Mouse (Mus musculus): Measurements from ENCODE around the gene Ivns1abp. TPM values are rescaled to one million over a fixed set of nuclear protein-coding genes. Genes with fewer than 3 reads are reported as not detected.

Gene Ivns1abp
- total and polyA plus RNA-seq, 3 experiments = 77.6 to 216 (median 197) TPM

GRCm38 (mm10) chr1:151366944-151367605 lies 22.8 kb downstream of the Ivns1abp start:
- dilution Hi-C loops (cut with MboI; ENCODE audit: extremely low pct_ligation_motif_present, extremely low pct_unique_long_range_greater_than_20kb, low sequenced_read_pairs) = no loop called here
- in situ Hi-C loops (cut with MboI; ENCODE audit: low pct_ligation_motif_present, low pct_unique_long_range_greater_than_20kb, low sequenced_read_pairs) = no loop called here
- TF ChIP-seq ETS1 (conservative IDR thresholded peaks at IDR 0.05; ENCODE audit: low read depth, low read length) (no peak), POLR2A (IDR thresholded peaks at IDR 0.05; ENCODE audit: low read depth, low read length) (no peak), POLR2AphosphoS2 (IDR thresholded peaks at IDR 0.05; ENCODE audit: low read depth, low read length) (peak; percentile 51; the same call in 1 of the 2 replicates), GABPA (IDR thresholded peaks at IDR 0.05; ENCODE audit: insufficient replicate concordance, low read depth, low read length) (no peak)
- Histone ChIP-seq H3K9me3 (replicated peaks; ENCODE audit: low read length) (no peaks in the 10 kb centered on the region), H3K4me1 (ENCODE audit: control insufficient read depth in 1 of 2, insufficient read depth in 2 of 2) (peaks cover 11 to 26% of the 10 kb centered on the region in 2 experiments; a peak in 3 of 4 replicates), H3K4me2 (ENCODE audit: insufficient read depth, low read depth, poor library complexity, severe bottlenecking) (no peak overlapping the region), H3K4me3 (replicated peaks in 1 of 3; ENCODE audit: low read depth in 2 of 3, low read length in 2 of 3, poor library complexity in 1 of 3) (no peak overlapping the region), H3K36me3 (replicated peaks in 1 of 2; ENCODE audit: control insufficient read depth in 1 of 2, insufficient read depth in 1 of 2, low read length in 1 of 2) (peaks cover 52 to 69% of the 10 kb centered on the region in 2 experiments), H3K27me3 (replicated peaks) (no peaks in the 10 kb centered on the region), H3K9ac (ENCODE audit: insufficient read depth, low read depth) (no peak overlapping the region), H3K79me2 (replicated peaks; ENCODE audit: control insufficient read depth, extremely low read depth, insufficient read depth, poor library complexity, severe bottlenecking) (no peaks in the 10 kb centered on the region), H3K27ac (ENCODE audit: insufficient read depth, low read depth) (no peak overlapping the region)
- DNase-seq (ENCODE audit: extremely low read depth) = no peak

GRCm38 (mm10) chr1:151367721-151368324 lies 23.5 kb downstream of the Ivns1abp start:
- no peak overlapping the region for H3K4me3 ChIP-seq (replicated peaks in 1 of 3; ENCODE audit: low read depth in 2 of 3, low read length in 2 of 3, poor library complexity in 1 of 3)
- H3K4me1 ChIP-seq (ENCODE audit: control insufficient read depth in 1 of 2, insufficient read depth in 2 of 2) = peaks cover 11 to 26% of the 10 kb centered on the region in 2 experiments; a peak in 3 of 4 replicates
- no peak overlapping the region for H3K27ac ChIP-seq (ENCODE audit: insufficient read depth, low read depth)
- no peak overlapping the region for H3K4me2 ChIP-seq (ENCODE audit: insufficient read depth, low read depth, poor library complexity, severe bottlenecking)
- no peaks in the 10 kb centered on the region for H3K9me3 ChIP-seq (replicated peaks; ENCODE audit: low read length)
- peaks cover 51 to 61% of the 10 kb centered on the region in 2 experiments for H3K36me3 ChIP-seq (replicated peaks in 1 of 2; ENCODE audit: control insufficient read depth in 1 of 2, insufficient read depth in 1 of 2, low read length in 1 of 2)
- no peak overlapping the region for H3K9ac ChIP-seq (ENCODE audit: insufficient read depth, low read depth)
- H3K79me2 ChIP-seq (replicated peaks; ENCODE audit: control insufficient read depth, extremely low read depth, insufficient read depth, poor library complexity, severe bottlenecking) = no peaks in the 10 kb centered on the region
- dilution Hi-C loops (cut with MboI; ENCODE audit: extremely low pct_ligation_motif_present, extremely low pct_unique_long_range_greater_than_20kb, low sequenced_read_pairs) (no loop called here), in situ Hi-C loops (cut with MboI; ENCODE audit: low pct_ligation_motif_present, low pct_unique_long_range_greater_than_20kb, low sequenced_read_pairs) (no loop called here)
- no peak for DNase-seq (ENCODE audit: extremely low read depth)
- TF ChIP-seq PAX5 (IDR thresholded peaks at IDR 0.05; ENCODE audit: low read length) (no peak), POLR2A (IDR thresholded peaks at IDR 0.05; ENCODE audit: low read depth, low read length) (no peak), SIN3A (IDR thresholded peaks at IDR 0.05; ENCODE audit: low read length) (no peak), ETS1 (conservative IDR thresholded peaks at IDR 0.05; ENCODE audit: low read depth, low read length) (no peak), UBTF (IDR thresholded peaks at IDR 0.05; ENCODE audit: low read depth, low read length) (no peak), BHLHE40 (IDR thresholded peaks at IDR 0.05; ENCODE audit: low read depth, low read length) (no peak), CHD2 (IDR thresholded peaks at IDR 0.05; ENCODE audit: low read length) (no peak), USF2 (conservative IDR thresholded peaks at IDR 0.05; ENCODE audit: low read depth, low read length) (no peak), MAFK (IDR thresholded peaks at IDR 0.05; ENCODE audit: insufficient replicate concordance, low read length) (no peak), RAD21 (IDR thresholded peaks at IDR 0.05; ENCODE audit: low read depth, low read length) (no peak), TCF12 (IDR thresholded peaks at IDR 0.05; ENCODE audit: low read depth, low read length) (no peak), ZNF384 (IDR thresholded peaks at IDR 0.05; ENCODE audit: low read depth, low read length) (no peak)
- H3K27me3 ChIP-seq (replicated peaks) = no peaks in the 10 kb centered on the region
